Mouse (Mus musculus) kidney, adult 2 months (tissue): ENCODE results near the gene Pkig.

ENCODE experiments used
- CTCF ChIP-seq: fragments of 200-500 bp; conservative IDR thresholded peaks from 2 replicates; pipeline ENCODE4 v1.5.1; 2011; ENCODE audit warnings: low read depth, mild to moderate bottlenecking, control low read depth, low read length, moderate library complexity, mixed read lengths; ENCODE audit not compliant: insufficient read depth, insufficient read length
- POLR2A ChIP-seq: fragments of 200-500 bp; IDR thresholded peaks from one replicate; pipeline ENCODE4 v1.6.1; 2011; ENCODE audit warnings: low read depth, low read length, control low read depth

DNA sequence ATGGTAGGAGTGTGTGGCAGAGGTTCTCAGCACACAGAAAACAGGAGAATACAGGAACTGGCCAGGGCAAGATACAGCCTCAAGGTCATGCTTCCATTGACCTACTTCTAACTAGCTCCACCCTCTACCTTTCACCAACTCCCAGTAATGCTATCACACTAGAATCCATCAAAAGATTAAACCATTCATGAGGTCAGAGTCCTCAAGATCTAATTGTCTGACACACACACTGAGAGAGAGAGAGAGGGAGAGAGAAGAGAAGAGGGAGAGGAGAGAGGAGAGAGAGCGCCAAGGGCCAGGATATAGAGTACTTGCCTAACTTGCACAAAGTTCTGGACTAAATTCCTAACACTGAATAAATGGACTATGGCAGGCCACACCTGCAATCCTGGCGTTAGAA, 24.2 kb downstream of the Pkig start:
- no peak for TF ChIP-seq CTCF
- TF ChIP-seq POLR2A: no peak
